Comparison of ENCODE assay signal across 26 mouse cellular contexts in genomic region chr1:154816267-154816666, GRCm38 (mm10).
DNase-seq lines count a peak whose midpoint lies in the region; ATAC-seq and TF ChIP-seq lines count a peak whose summit lies in the region.
"Had no signal": no experiment of that assay in that cellular context is flagged by ENCODE, and none has a peak within 500 bp of the region (broad histone marks: within the 10 kb centered on the region; RNA-seq: fewer than 3 reads in every experiment).

No protein-coding gene starts in this region.

- DNase-seq in hindbrain, postnatal 0 days (ENCODE audit: low spot score) = no peak
- no peak for DNase-seq in hindbrain, embryonic 14.5 days (ENCODE audit: low spot score)
- DNase-seq in liver, postnatal 0 days = no peak
- DNase-seq in liver, embryonic 11.5 days (ENCODE audit: low spot score) = no peak
- DNase-seq in heart, postnatal 14 days = no peak
- DNase-seq in heart, adult 2 months = no peak
- DNase-seq: adrenal gland, adult 2 months; adrenal gland, postnatal 36 days; cerebellum, adult 8-10 months; cerebellum, postnatal 25 days; gastrocnemius, postnatal 10 days; kidney, adult 8-10 months; kidney, postnatal 4 days; liver had no signal

- no peak overlapping the region for H3K9ac ChIP-seq in hindbrain, postnatal 0 days (replicated peaks; ENCODE audit: low read length)
- no peak overlapping the region for H3K9ac ChIP-seq in hindbrain, embryonic 14.5 days
- no peak overlapping the region for H3K9ac ChIP-seq in liver, postnatal 0 days (replicated peaks)
- no peak overlapping the region for H3K9ac ChIP-seq in liver, embryonic 11.5 days (ENCODE audit: low read depth, low read length)
- H3K9ac ChIP-seq in heart, adult 2 months (ENCODE audit: low read depth, low read length) = no peak overlapping the region
- H3K9ac ChIP-seq: embryonic facial prominence, embryonic 15.5 days; forebrain, embryonic 12.5 days; liver, embryonic 15.5 days; lung, embryonic 15.5 days; midbrain, embryonic 15.5 days; neural tube, embryonic 15.5 days had no signal

- ATAC-seq in hindbrain, postnatal 0 days = no peak
- ATAC-seq in hindbrain, embryonic 14.5 days (ENCODE audit: low FRiP score) = no peak
- ATAC-seq in liver, postnatal 0 days = no peak
- no peak for ATAC-seq in liver, embryonic 11.5 days (replicated peaks; ENCODE audit: low FRiP score)
- ATAC-seq: CD4-positive, CD25-positive, alpha-beta regulatory T cell, adult 4 months; intestine, embryonic 16.5 days had no signal

- H3K9me3 ChIP-seq in hindbrain, postnatal 0 days (ENCODE audit: low read length) = no peaks in the 10 kb centered on the region
- no peaks in the 10 kb centered on the region for H3K9me3 ChIP-seq in hindbrain, embryonic 14.5 days (ENCODE audit: control insufficient read depth, low read length)
- H3K9me3 ChIP-seq in liver, postnatal 0 days (ENCODE audit: low read length) = no peaks in the 10 kb centered on the region
- H3K9me3 ChIP-seq in liver, embryonic 11.5 days (ENCODE audit: control insufficient read depth, low read length) = no peaks in the 10 kb centered on the region
- H3K9me3 ChIP-seq: embryonic facial prominence, embryonic 10.5 days; forebrain, embryonic 12.5 days; liver, embryonic 15.5 days; lung, embryonic 15.5 days; midbrain, embryonic 10.5 days; midbrain, embryonic 15.5 days; neural tube, embryonic 15.5 days had no signal

- H3K27me3 ChIP-seq in hindbrain, postnatal 0 days (ENCODE audit: insufficient read depth, low read length) = no peaks in the 10 kb centered on the region
- no peaks in the 10 kb centered on the region for H3K27me3 ChIP-seq in hindbrain, embryonic 14.5 days (ENCODE audit: control insufficient read depth, insufficient read depth, low read length)
- H3K27me3 ChIP-seq in liver, postnatal 0 days (ENCODE audit: insufficient read depth, low read length) = no peaks in the 10 kb centered on the region
- H3K27me3 ChIP-seq in liver, embryonic 11.5 days (replicated peaks; ENCODE audit: control insufficient read depth, insufficient read depth, low read length) = no peaks in the 10 kb centered on the region
- H3K27me3 ChIP-seq in heart, adult 2 months (ENCODE audit: control insufficient read depth, insufficient read depth, low read length) = no peaks in the 10 kb centered on the region
- H3K27me3 ChIP-seq: embryonic facial prominence, embryonic 15.5 days; forebrain, embryonic 12.5 days; liver, embryonic 15.5 days; lung, embryonic 15.5 days; midbrain, embryonic 15.5 days; neural tube, embryonic 15.5 days had no signal

- WGBS in hindbrain, postnatal 0 days = 92% methylated on average over 3 of the region's 3 CpGs
- WGBS in hindbrain, embryonic 14.5 days = 90% methylated on average over 3 of the region's 3 CpGs
- WGBS in liver, postnatal 0 days (ENCODE audit: insufficient replicate concordance) = 84% methylated on average over 3 of the region's 3 CpGs
- 86% methylated on average over 3 of the region's 3 CpGs for WGBS in liver, embryonic 11.5 days
- WGBS in olfactory bulb, adult 2 months = 70% methylated on average over 3 of the region's 3 CpGs
- WGBS in heart, adult 2 months = 73% methylated on average over 3 of the region's 3 CpGs

- H3K4me3 ChIP-seq in hindbrain, postnatal 0 days (ENCODE audit: low read length) = no peak overlapping the region
- H3K4me3 ChIP-seq in hindbrain, embryonic 14.5 days (replicated peaks; ENCODE audit: low read length) = no peak overlapping the region
- no peak overlapping the region for H3K4me3 ChIP-seq in liver, postnatal 0 days (ENCODE audit: low read depth, low read length)
- no peak overlapping the region for H3K4me3 ChIP-seq in liver, embryonic 11.5 days (ENCODE audit: low read depth, low read length)
- no peak overlapping the region for H3K4me3 ChIP-seq in olfactory bulb, adult 2 months (ENCODE audit: insufficient read depth, low read depth, low read length)
- H3K4me3 ChIP-seq in heart, adult 2 months = no peak overlapping the region
- H3K4me3 ChIP-seq: embryonic facial prominence, embryonic 10.5 days; embryonic facial prominence, embryonic 15.5 days; forebrain, embryonic 12.5 days; liver, embryonic 15.5 days; lung, embryonic 15.5 days; midbrain, embryonic 10.5 days; midbrain, embryonic 15.5 days; neural tube, embryonic 15.5 days had no signal

- TF ChIP-seq CTCF in hindbrain, postnatal 0 days (IDR thresholded peaks at IDR 0.05; ENCODE audit: low read depth) = no peak
- TF ChIP-seq CTCF in liver, postnatal 0 days (IDR thresholded peaks at IDR 0.05; ENCODE audit: low read depth) = no peak
- no peak for TF ChIP-seq CTCF in olfactory bulb, adult 2 months (IDR thresholded peaks at IDR 0.05; ENCODE audit: insufficient read depth, low read depth, low read length)
- TF ChIP-seq CTCF in heart, adult 2 months (IDR thresholded peaks at IDR 0.05) = no peak

- H3K79me2 ChIP-seq in heart, adult 2 months (replicated peaks; ENCODE audit: control insufficient read depth, insufficient read depth, low read length) = no peaks in the 10 kb centered on the region

- no peak for TF ChIP-seq EP300 in liver, postnatal 0 days (IDR thresholded peaks at IDR 0.05; ENCODE audit: low read depth)
- no peak for TF ChIP-seq EP300 in heart, adult 2 months (IDR thresholded peaks at IDR 0.05; ENCODE audit: insufficient read depth, low read depth, low read length)

- no peak overlapping the region for H3K4me2 ChIP-seq in hindbrain, postnatal 0 days (ENCODE audit: low read depth, low read length)
- no peak overlapping the region for H3K4me2 ChIP-seq in hindbrain, embryonic 14.5 days (replicated peaks)
- H3K4me2 ChIP-seq in liver, postnatal 0 days (ENCODE audit: low read depth, low read length) = no peak overlapping the region; the same call in 1 of the 2 replicates
- H3K4me2 ChIP-seq in liver, embryonic 11.5 days = no peak overlapping the region
- H3K4me2 ChIP-seq: embryonic facial prominence, embryonic 15.5 days; forebrain, embryonic 12.5 days; liver, embryonic 15.5 days; lung, embryonic 15.5 days; midbrain, embryonic 15.5 days; neural tube, embryonic 15.5 days had no signal

- no peaks in the 10 kb centered on the region for H3K36me3 ChIP-seq in hindbrain, postnatal 0 days (ENCODE audit: insufficient read depth, low read length)
- no peaks in the 10 kb centered on the region for H3K36me3 ChIP-seq in hindbrain, embryonic 14.5 days (replicated peaks; ENCODE audit: control insufficient read depth, insufficient read depth)
- H3K36me3 ChIP-seq in liver, postnatal 0 days (replicated peaks; ENCODE audit: insufficient read depth, low read length) = no peaks in the 10 kb centered on the region
- no peaks in the 10 kb centered on the region for H3K36me3 ChIP-seq in liver, embryonic 11.5 days (ENCODE audit: control insufficient read depth, insufficient read depth, low read length)
- H3K36me3 ChIP-seq in heart, adult 2 months (ENCODE audit: control insufficient read depth, insufficient read depth, low read length) = no peaks in the 10 kb centered on the region
- H3K36me3 ChIP-seq: embryonic facial prominence, embryonic 10.5 days; embryonic facial prominence, embryonic 15.5 days; forebrain, embryonic 12.5 days; liver, embryonic 15.5 days; lung, embryonic 15.5 days; midbrain, embryonic 10.5 days; midbrain, embryonic 15.5 days; neural tube, embryonic 15.5 days had no signal

- H3K27ac ChIP-seq in hindbrain, postnatal 0 days = 0 out of 2 replicates have a peak overlapping the region, but pooled peaks have one; percentile 51
- no peak overlapping the region for H3K27ac ChIP-seq in hindbrain, embryonic 14.5 days
- H3K27ac ChIP-seq in liver, postnatal 0 days (ENCODE audit: low read depth) = 0 out of 2 replicates have a peak overlapping the region, but pooled peaks have one; percentile 55
- no peak overlapping the region for H3K27ac ChIP-seq in liver, embryonic 11.5 days (ENCODE audit: low read depth, low read length)
- peak overlapping the region; percentile 38; the same call in 1 of the 2 replicates for H3K27ac ChIP-seq in olfactory bulb, adult 2 months (ENCODE audit: insufficient read depth, low read depth, low read length)
- no peak overlapping the region for H3K27ac ChIP-seq in heart, adult 2 months
- H3K27ac ChIP-seq: embryonic facial prominence, embryonic 10.5 days; embryonic facial prominence, embryonic 15.5 days; kidney, postnatal 0 days; liver, embryonic 15.5 days; lung, embryonic 15.5 days; midbrain, embryonic 10.5 days; neural tube, embryonic 15.5 days had no signal

- H3K4me1 ChIP-seq in hindbrain, postnatal 0 days (ENCODE audit: insufficient read depth, low read length) = no peaks in the 10 kb centered on the region
- 0 out of 2 replicates have a peak, but pooled peaks cover 4% of the 10 kb centered on the region for H3K4me1 ChIP-seq in hindbrain, embryonic 14.5 days (replicated peaks; ENCODE audit: control insufficient read depth, insufficient read depth, low read length)
- no peaks in the 10 kb centered on the region for H3K4me1 ChIP-seq in liver, postnatal 0 days (ENCODE audit: insufficient read depth)
- no peaks in the 10 kb centered on the region for H3K4me1 ChIP-seq in liver, embryonic 11.5 days (replicated peaks; ENCODE audit: control insufficient read depth, insufficient read depth, low read length)
- H3K4me1 ChIP-seq in olfactory bulb, adult 2 months (ENCODE audit: control insufficient read depth, insufficient read depth, low read length) = peaks cover 9% of the 10 kb centered on the region
- no peaks in the 10 kb centered on the region for H3K4me1 ChIP-seq in heart, adult 2 months (ENCODE audit: control insufficient read depth, insufficient read depth, low read length)
- H3K4me1 ChIP-seq: embryonic facial prominence, embryonic 15.5 days; liver, embryonic 15.5 days; lung, embryonic 15.5 days had no signal

- intact Hi-C loops in heart, postnatal 14 days (cut with DNase I) = no loop called here
- intact Hi-C loops in heart, adult 2 months (cut with DNase I) = no loop called here

- TF ChIP-seq POLR2A in olfactory bulb, adult 2 months (IDR thresholded peaks at IDR 0.05; ENCODE audit: insufficient read depth, low read depth, low read length) = no peak
- TF ChIP-seq POLR2A in heart, adult 2 months (IDR thresholded peaks at IDR 0.05; ENCODE audit: insufficient read depth, low read depth, low read length) = no peak

Comparison
In these comparisons a context has a peak if more than half of its experiments do, and no peak if none do; other contexts are left out.
1. H3K27ac ChIP-seq: peak in hindbrain, postnatal 0 days (single experiment), liver, postnatal 0 days (single experiment) and olfactory bulb, adult 2 months (single experiment); none in hindbrain, embryonic 14.5 days (single experiment), liver, embryonic 11.5 days (single experiment) and heart, adult 2 months (single experiment).